Mouse (Mus musculus) neural tube, embryonic 11.5 days (tissue): ENCODE results near the gene Ephb2. TPM values are rescaled to one million over a fixed set of nuclear protein-coding genes. Genes with fewer than 3 reads are reported as not detected.

Experiments
- ATAC-seq: fragments of 200-750 bp; cut with Nextera tagmentation; 2 replicates; pipeline ENCODE4 v1.8.0; 2017; ENCODE audit warnings: moderate number of reproducible peaks, mild to moderate bottlenecking, moderate TSS enrichment, moderate library complexity; ENCODE audit not compliant: insufficient read depth, low FRiP score, low TSS enrichment
- DNase-seq: peaks from one replicate; pipeline ENCODE4 v3.0.0-alpha.2; 2015; ENCODE audit warnings: low spot score
- H3K27ac ChIP-seq: fragments of 300-500 bp; sonication (generic); 2 replicates; pipeline ENCODE4 v1.5.1; 2014; ENCODE audit warnings: low read depth, mild to moderate bottlenecking, low read length
- H3K27me3 ChIP-seq: fragments of 300-500 bp; sonication (generic); 2 replicates; pipeline ENCODE4 v1.6.1; 2014; ENCODE audit warnings: mild to moderate bottlenecking, low read length, mixed read lengths; ENCODE audit not compliant: control insufficient read depth, insufficient read depth
- H3K36me3 ChIP-seq: fragments of 300-500 bp; sonication (generic); 2 replicates; pipeline ENCODE4 v1.6.1; 2014; ENCODE audit warnings: mild to moderate bottlenecking, low read length, moderate library complexity, mixed read lengths; ENCODE audit not compliant: control insufficient read depth, insufficient read depth
- H3K4me1 ChIP-seq: fragments of 300-500 bp; sonication (generic); 2 replicates; pipeline ENCODE4 v1.6.1; 2014; ENCODE audit warnings: low read length, mixed read lengths; ENCODE audit not compliant: control insufficient read depth, insufficient read depth
- H3K4me2 ChIP-seq: fragments of 300-500 bp; sonication (generic); 2 replicates; pipeline ENCODE4 v1.6.1; 2014; ENCODE audit warnings: low read depth, mild to moderate bottlenecking, moderate library complexity
- H3K4me3 ChIP-seq: fragments of 300-500 bp; sonication (generic); 2 replicates; pipeline ENCODE4 v1.5.1; 2014; ENCODE audit warnings: low read depth, low read length
- H3K9ac ChIP-seq: fragments of 300-500 bp; sonication (generic); 2 replicates; pipeline ENCODE4 v1.6.1; 2014; ENCODE audit warnings: mild to moderate bottlenecking, low read length
- H3K9me3 ChIP-seq: fragments of 300-500 bp; sonication (generic); 2 replicates; pipeline ENCODE4 v1.6.1; 2016; ENCODE audit warnings: low read length; ENCODE audit not compliant: control insufficient read depth
- WGBS: fragments of 180-500 bp; shearing (Covaris S2); extraction: QIAGEN DNeasy Blood & Tissue Kit; methylation state at CpG from one replicate; pipeline ENCODE4 v1.1.7; 2014; 5-methylcytosine and 5-hydroxymethylcytosine counted together
- polyA plus RNA-seq: library from polyadenylated mRNA; unstranded; fragments of >200 nt; fragmentation: Nextera tagmentation; extraction: Ambion mirVana; gene quantifications from 2 replicates; pipeline ENCODE4 v1.2.1, GENCODE M21; 2014

The Ephb2 gene
- polyA plus RNA-seq, 1 experiment from 2014 or later, result 20.4 TPM

GRCm38 (mm10) chr4:136621336-136621735 lies 214.5 kb downstream of the Ephb2 start:
- Histone ChIP-seq H3K27ac (no peak overlapping the region), H3K9ac (no peak overlapping the region), H3K4me1 (no peaks in the 10 kb centered on the region), H3K27me3 (no peaks in the 10 kb centered on the region), H3K9me3 (no peaks in the 10 kb centered on the region), H3K4me3 (no peak overlapping the region), H3K4me2 (no peak overlapping the region), H3K36me3 (no peaks in the 10 kb centered on the region)
- peak; percentile 47 for DNase-seq
- 0% methylated on average over 1 of the region's 1 CpGs for WGBS
- no peak for ATAC-seq

- Histone ChIP-seq H3K9me3 (no peaks in the 10 kb centered on the region), H3K4me1 (no peaks in the 10 kb centered on the region), H3K27me3 (no peaks in the 10 kb centered on the region), H3K9ac (no peak overlapping the region), H3K27ac (no peak overlapping the region), H3K36me3 (no peaks in the 10 kb centered on the region), H3K4me2 (no peak overlapping the region), H3K4me3 (no peak overlapping the region)
- WGBS, result 81% methylated on average over 7 of the region's 7 CpGs
- no peak for ATAC-seq
- DNase-seq, result no peak
Measured at GRCm38 (mm10) chr4:136613657-136614056, 222.1 kb downstream of the Ephb2 start.

GRCm38 (mm10) chr4:136610387-136610856 lies 225.4 kb downstream of the Ephb2 start, which contains the start of gene Tex46:
Tex46 (plus strand) TSS chr4:136610437.
- WGBS, result 65% methylated on average over 4 of the region's 4 CpGs
- H3K27me3 ChIP-seq, result no peaks in the 10 kb centered on the region
- H3K9me3 ChIP-seq, result no peaks in the 10 kb centered on the region
- H3K27ac ChIP-seq, result no peak within 1 kb of the TSS
- no peaks in the 10 kb centered on the region for H3K36me3 ChIP-seq
- no peak for DNase-seq
- no peak within 1 kb of the TSS for H3K4me3 ChIP-seq
- H3K4me2 ChIP-seq, result no peak within 1 kb of the TSS
- H3K4me1 ChIP-seq, result no peaks in the 10 kb centered on the region
- H3K9ac ChIP-seq, result no peak within 1 kb of the TSS
- no peak for ATAC-seq

DNA sequence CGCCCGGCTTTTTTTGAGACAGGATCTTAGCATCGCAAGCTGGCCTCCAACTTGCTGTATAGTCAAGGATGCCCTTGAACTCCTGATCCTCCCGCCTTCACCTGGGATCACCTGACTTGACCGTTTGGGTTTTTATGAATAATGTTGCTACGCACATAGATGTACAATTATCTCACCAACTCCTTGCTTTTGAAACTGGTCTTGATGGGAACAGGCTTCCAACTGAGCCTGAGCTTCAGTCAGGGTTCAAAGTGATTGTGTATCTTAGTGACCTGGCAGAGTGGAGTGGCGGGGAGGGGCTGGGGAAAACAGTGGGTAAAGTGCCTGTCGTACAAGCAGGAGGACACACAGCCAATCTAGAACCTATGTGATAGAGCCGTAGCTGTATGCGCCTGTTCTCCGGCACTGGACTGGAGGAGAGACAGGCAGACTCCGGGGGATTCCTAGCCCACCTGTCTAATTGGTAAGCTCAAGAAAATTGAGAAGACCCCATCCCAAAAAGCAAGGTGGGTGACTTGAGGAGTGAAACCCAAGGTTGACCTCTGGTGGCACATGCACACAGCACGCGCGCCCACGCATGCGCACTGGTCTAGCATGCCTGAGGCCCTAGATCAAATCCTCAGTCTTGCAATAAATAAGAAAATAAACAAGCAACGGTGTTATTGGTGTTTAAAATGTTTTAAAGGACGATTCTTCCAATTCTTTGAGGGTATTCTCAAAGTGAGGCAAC lies 229.9 kb downstream of the Ephb2 start:
- ATAC-seq, result no peak
- no peak overlapping the region for H3K27ac ChIP-seq
- H3K4me3 ChIP-seq, result no peak overlapping the region
- no peaks in the 10 kb centered on the region for H3K9me3 ChIP-seq
- 91% methylated on average over 19 of the region's 19 CpGs for WGBS
- no peak for DNase-seq
- H3K9ac ChIP-seq, result no peak overlapping the region
- no peaks in the 10 kb centered on the region for H3K36me3 ChIP-seq
- peaks cover 4% of the 10 kb centered on the region; the same call in 1 of the 2 replicates for H3K4me1 ChIP-seq
- H3K27me3 ChIP-seq, result no peaks in the 10 kb centered on the region
- no peak overlapping the region for H3K4me2 ChIP-seq

DNA sequence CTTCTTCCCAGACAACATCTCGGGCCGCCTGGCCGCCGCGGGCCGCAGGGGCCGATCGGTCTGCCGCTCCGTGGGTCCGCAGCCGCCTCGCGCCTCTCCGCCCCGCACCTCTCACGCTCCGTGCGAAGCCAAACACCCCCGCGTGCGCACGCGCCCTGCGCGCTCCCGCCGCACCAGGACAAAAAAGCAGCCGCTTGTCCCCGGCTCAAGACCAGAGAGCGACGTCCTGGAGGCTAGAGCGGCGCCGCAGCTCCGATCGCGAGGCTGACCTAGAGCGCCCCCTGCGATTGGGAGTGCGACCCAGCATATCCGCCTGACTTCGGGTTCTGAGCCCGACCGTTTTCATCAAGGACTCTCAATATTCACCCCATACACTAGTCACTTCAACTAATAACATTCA lies 233.2 kb downstream of the Ephb2 start, which contains the start of gene Kdm1a:
Kdm1a (minus strand) TSS at position 156 of the 400 bp plus-strand sequence.
- under 1% methylated on average over 45 of the region's 45 CpGs for WGBS
- peaks cover 4% of the 10 kb centered on the region; the same call in 1 of the 2 replicates for H3K4me1 ChIP-seq
- no peaks in the 10 kb centered on the region for H3K36me3 ChIP-seq
- H3K9me3 ChIP-seq, result no peaks in the 10 kb centered on the region
- H3K27me3 ChIP-seq, result no peaks in the 10 kb centered on the region
- ATAC-seq (peak; percentile 88), DNase-seq (peak; percentile 98)
- H3K9ac ChIP-seq, result peak within 1 kb of the TSS; percentile 97
- H3K4me3 ChIP-seq, result peak within 1 kb of the TSS; percentile 100
- H3K27ac ChIP-seq, result peak within 1 kb of the TSS; percentile 90
- peak within 1 kb of the TSS; percentile 60 for H3K4me2 ChIP-seq

- Histone ChIP-seq H3K4me3 (peak overlapping the region; percentile 100), H3K36me3 (no peaks in the 10 kb centered on the region), H3K4me1 (peaks cover 4% of the 10 kb centered on the region; the same call in 1 of the 2 replicates), H3K4me2 (peak overlapping the region; percentile 60), H3K27ac (peak overlapping the region; percentile 90), H3K9me3 (no peaks in the 10 kb centered on the region), H3K27me3 (no peaks in the 10 kb centered on the region), H3K9ac (peak overlapping the region; percentile 97)
- under 1% methylated on average over 45 of the region's 68 CpGs for WGBS
- DNase-seq (peak; percentile 71), ATAC-seq (peak; percentile 65)
Measured at GRCm38 (mm10) chr4:136602018-136602554, 233.7 kb downstream of the Ephb2 start.

DNA sequence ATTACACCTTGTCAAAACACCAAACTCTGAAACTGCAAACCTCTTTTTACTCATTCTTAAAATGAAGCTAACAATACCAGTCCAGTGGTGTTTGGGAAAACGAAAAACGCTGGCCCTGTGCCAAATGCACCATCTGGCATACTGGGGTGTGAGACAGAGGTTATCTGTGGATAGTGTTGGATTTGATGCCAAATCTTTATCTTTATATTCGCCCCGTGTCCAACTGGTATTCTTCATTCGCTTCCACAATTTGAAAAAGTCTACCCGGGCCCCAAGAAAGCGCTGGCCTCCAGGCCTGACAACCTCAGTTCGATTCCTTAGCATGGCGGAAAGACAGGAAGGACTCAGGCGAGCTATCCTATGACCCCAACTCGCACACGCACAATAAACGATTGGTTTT lies 234.3 kb downstream of the Ephb2 start:
- 3% methylated on average over 13 of the region's 13 CpGs for WGBS
- H3K4me2 ChIP-seq, result peak overlapping the region; percentile 60
- peak; percentile 60 for DNase-seq
- peak overlapping the region; percentile 97 for H3K9ac ChIP-seq
- ATAC-seq, result no peak
- peak overlapping the region; percentile 90 for H3K27ac ChIP-seq
- H3K27me3 ChIP-seq, result no peaks in the 10 kb centered on the region
- no peaks in the 10 kb centered on the region for H3K9me3 ChIP-seq
- peaks cover 4% of the 10 kb centered on the region; the same call in 1 of the 2 replicates for H3K4me1 ChIP-seq
- H3K36me3 ChIP-seq, result no peaks in the 10 kb centered on the region
- H3K4me3 ChIP-seq, result peak overlapping the region; percentile 100

- H3K27ac ChIP-seq, result no peak overlapping the region
- DNase-seq (no peak), ATAC-seq (no peak)
- no peaks in the 10 kb centered on the region for H3K36me3 ChIP-seq
- no peak overlapping the region for H3K9ac ChIP-seq
- H3K4me2 ChIP-seq, result peak overlapping the region; percentile 60
- H3K4me1 ChIP-seq, result peaks cover 4% of the 10 kb centered on the region; the same call in 1 of the 2 replicates
- H3K9me3 ChIP-seq, result no peaks in the 10 kb centered on the region
- H3K4me3 ChIP-seq, result peak overlapping the region; percentile 100; the same call in 1 of the 2 replicates
- no peaks in the 10 kb centered on the region for H3K27me3 ChIP-seq
- 90% methylated on average over 2 of the region's 2 CpGs for WGBS
Measured at GRCm38 (mm10) chr4:136600536-136600935, 235.3 kb downstream of the Ephb2 start.
